Mouse (Mus musculus) hindbrain, embryonic 12.5 days (tissue): ENCODE results near the gene Catsperd. TPM values are rescaled to one million over a fixed set of nuclear protein-coding genes. Genes with fewer than 3 reads are reported as not detected.

Experiments used
- ATAC-seq: fragments of 200-750 bp; cut with Nextera tagmentation; 2 replicates; pipeline ENCODE4 v1.8.0; 2017; ENCODE audit warnings: moderate TSS enrichment; ENCODE audit not compliant: low FRiP score
- H3K27ac ChIP-seq: fragments of 300-500 bp; sonication (generic); 2 replicates; pipeline ENCODE4 v1.5.1; 2016; ENCODE audit warnings: mild to moderate bottlenecking
- H3K27me3 ChIP-seq: fragments of 300-500 bp; sonication (generic); 2 replicates; pipeline ENCODE4 v1.6.1; 2016; ENCODE audit warnings: mild to moderate bottlenecking
- H3K36me3 ChIP-seq: fragments of 300-500 bp; sonication (generic); 2 replicates; pipeline ENCODE4 v1.6.1; 2016; ENCODE audit warnings: mild to moderate bottlenecking
- H3K4me1 ChIP-seq: fragments of 300-500 bp; sonication (generic); 2 replicates; pipeline ENCODE4 v1.6.1; 2016
- H3K4me2 ChIP-seq: fragments of 300-500 bp; sonication (generic); replicated peaks from 2 replicates; pipeline ENCODE4 v1.6.1; 2016; ENCODE audit warnings: mild to moderate bottlenecking
- H3K4me3 ChIP-seq: fragments of 300-500 bp; sonication (generic); 2 replicates; pipeline ENCODE4 v1.5.1; 2016; ENCODE audit warnings: mild to moderate bottlenecking
- H3K9ac ChIP-seq: fragments of 300-500 bp; sonication (generic); 2 replicates; pipeline ENCODE4 v1.6.1; 2016; ENCODE audit warnings: mild to moderate bottlenecking, moderate library complexity
- H3K9me3 ChIP-seq: fragments of 300-500 bp; sonication (generic); replicated peaks from 2 replicates; pipeline ENCODE4 v1.6.1; 2016; ENCODE audit warnings: mild to moderate bottlenecking
- WGBS: fragments of 180-500 bp; shearing (Covaris S2); methylation state at CpG from one replicate; pipeline ENCODE4 v1.1.7; 2016; 5-methylcytosine and 5-hydroxymethylcytosine counted together
- polyA plus RNA-seq: library from polyadenylated mRNA; unstranded; fragments of >200 nt; fragmentation: Nextera tagmentation; extraction: Ambion mirVana; gene quantifications from 2 replicates; pipeline ENCODE4 v1.2.1, GENCODE M21; 2016

Catsperd gene
- polyA plus RNA-seq, 1 experiment from 2014 or later: 0.74 TPM

DNA sequence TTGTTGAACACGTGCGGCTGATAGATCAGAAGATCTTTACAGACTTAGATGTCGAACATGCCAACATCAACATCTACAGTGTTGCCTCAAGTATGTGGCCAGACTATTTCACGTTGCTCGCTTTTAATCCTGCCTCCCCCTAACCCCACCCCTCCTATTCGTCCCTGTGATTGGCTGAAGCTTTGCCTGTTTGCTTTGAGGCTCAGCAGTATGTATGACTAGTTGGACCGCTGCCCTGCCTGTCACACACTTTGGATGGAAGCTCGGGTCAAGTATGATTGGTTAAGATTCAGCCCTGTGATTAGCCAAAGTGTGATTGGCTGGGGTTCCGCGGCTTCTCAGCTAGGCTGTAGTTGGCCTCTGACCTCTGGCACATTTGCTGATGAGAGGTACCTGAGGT lies 23.9 kb downstream of the Catsperd start:
- Histone ChIP-seq H3K9me3 (no peaks in the 10 kb centered on the region), H3K27ac (no peak overlapping the region), H3K4me3 (no peak overlapping the region), H3K4me1 (no peaks in the 10 kb centered on the region), H3K36me3 (no peaks in the 10 kb centered on the region), H3K27me3 (no peaks in the 10 kb centered on the region), H3K9ac (no peak overlapping the region), H3K4me2 (no peak overlapping the region)
- 46% methylated on average over 10 of the region's 10 CpGs for WGBS
- ATAC-seq: no peak

DNA sequence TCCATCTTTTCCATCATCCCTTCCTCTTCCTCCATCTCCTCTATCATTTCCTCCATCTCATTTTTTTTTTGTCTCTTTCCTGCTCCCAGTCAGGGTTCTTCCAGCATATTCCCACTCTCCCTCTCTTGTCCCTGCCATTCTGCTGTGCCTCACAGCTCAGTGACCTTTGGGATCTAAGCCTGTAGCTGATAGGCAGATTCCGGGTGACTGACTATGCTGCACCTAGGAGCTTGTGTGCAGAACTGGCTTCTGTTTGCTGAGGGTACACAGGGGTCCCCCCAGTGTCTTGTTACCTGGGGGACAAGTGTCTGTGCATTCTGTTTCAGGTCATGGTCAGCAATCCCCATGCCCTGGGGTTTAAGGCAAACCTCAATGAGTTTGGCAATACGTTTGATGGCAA lies 26.8 kb downstream of the Catsperd start:
- H3K9me3 ChIP-seq: no peaks in the 10 kb centered on the region
- no peak for ATAC-seq
- no peaks in the 10 kb centered on the region for H3K27me3 ChIP-seq
- H3K4me2 ChIP-seq: no peak overlapping the region
- H3K27ac ChIP-seq: no peak overlapping the region
- 73% methylated on average over 2 of the region's 2 CpGs for WGBS
- no peaks in the 10 kb centered on the region for H3K36me3 ChIP-seq
- H3K4me3 ChIP-seq: no peak overlapping the region
- H3K4me1 ChIP-seq: no peaks in the 10 kb centered on the region
- no peak overlapping the region for H3K9ac ChIP-seq

DNA sequence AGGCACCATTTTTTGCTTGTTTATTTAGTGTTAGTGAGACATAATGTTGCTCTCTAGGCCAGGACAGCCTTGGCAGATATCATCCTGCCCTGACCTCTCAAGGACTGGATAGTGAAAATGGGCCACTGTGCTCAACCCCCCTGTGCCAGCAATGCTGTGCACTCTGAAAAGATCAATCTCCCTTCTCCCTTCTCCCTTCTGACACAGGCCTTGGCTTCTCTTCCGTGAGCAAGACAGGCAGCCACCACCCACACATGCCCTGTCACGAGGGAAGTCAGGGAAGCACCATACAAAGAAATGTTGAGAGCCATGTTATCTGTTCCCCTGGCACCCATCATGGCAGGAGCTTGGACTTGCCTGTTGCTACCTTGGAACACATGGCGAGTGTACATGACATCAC lies 27.4 kb downstream of the Catsperd start:
- 0 out of 2 replicates have a peak, but pooled peaks cover 2% of the 10 kb centered on the region for H3K4me1 ChIP-seq
- no peak overlapping the region for H3K4me2 ChIP-seq

DNA sequence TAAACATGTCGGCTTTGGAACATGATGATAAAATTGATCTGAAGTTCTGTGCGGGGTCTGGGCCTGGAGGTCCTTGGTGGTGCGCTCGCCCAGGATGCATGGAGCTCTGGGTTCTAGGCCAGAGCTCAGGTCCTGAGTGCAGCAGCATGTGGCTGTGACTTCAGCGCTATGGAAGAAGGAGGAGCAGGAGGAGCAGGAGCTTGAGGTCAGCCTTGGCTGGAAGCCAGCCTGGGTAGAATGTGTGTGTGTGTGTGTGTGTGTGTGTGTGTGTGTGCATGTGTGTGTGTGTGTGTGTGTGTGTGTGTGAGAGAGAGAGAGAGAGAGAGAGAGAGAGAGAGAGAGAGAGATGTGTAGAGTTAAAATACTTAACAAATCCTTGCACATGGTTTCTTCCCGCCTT lies 28.2 kb downstream of the Catsperd start:
- 0 out of 2 replicates have a peak, but pooled peaks cover 2% of the 10 kb centered on the region for H3K4me1 ChIP-seq
- H3K4me2 ChIP-seq: no peak overlapping the region
- H3K9me3 ChIP-seq: no peaks in the 10 kb centered on the region
- H3K36me3 ChIP-seq: no peaks in the 10 kb centered on the region
- no peak for ATAC-seq
- no peak overlapping the region for H3K4me3 ChIP-seq
- no peak overlapping the region for H3K27ac ChIP-seq
- no peak overlapping the region for H3K9ac ChIP-seq
- 89% methylated on average over 6 of the region's 6 CpGs for WGBS
- H3K27me3 ChIP-seq: no peaks in the 10 kb centered on the region

More for the DNA sequence above, 27.4 kb downstream of the Catsperd start:
- no peak for ATAC-seq
- no peak overlapping the region for H3K4me3 ChIP-seq
- no peaks in the 10 kb centered on the region for H3K27me3 ChIP-seq
- 87% methylated on average over 3 of the region's 3 CpGs for WGBS
- H3K27ac ChIP-seq: no peak overlapping the region
- H3K36me3 ChIP-seq: no peaks in the 10 kb centered on the region
- no peak overlapping the region for H3K9ac ChIP-seq
- no peaks in the 10 kb centered on the region for H3K9me3 ChIP-seq

DNA sequence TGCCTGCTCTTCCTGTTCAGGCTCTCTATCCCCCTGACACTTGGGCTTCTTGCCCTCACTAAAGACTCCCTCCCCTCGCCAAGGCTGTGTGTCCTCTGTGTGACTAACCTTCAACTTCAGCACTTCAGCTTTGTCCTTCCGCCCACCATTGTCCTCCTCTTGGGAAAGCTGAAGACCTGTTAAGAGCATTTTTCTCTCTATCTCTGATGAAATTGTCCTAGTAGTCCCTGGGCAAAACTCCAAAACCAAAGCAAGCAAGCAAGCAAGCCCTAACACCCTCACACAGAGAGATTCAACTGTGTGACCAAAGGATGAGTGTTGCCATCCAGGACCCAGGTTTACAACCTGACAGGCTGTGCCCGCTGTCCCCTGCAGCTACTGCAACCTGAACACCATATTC lies 35.7 kb downstream of the Catsperd start:
- Histone ChIP-seq H3K4me3 (no peak overlapping the region), H3K9me3 (no peaks in the 10 kb centered on the region), H3K4me2 (peak overlapping the region; percentile 19), H3K9ac (no peak overlapping the region), H3K36me3 (no peaks in the 10 kb centered on the region), H3K27me3 (peaks cover 20% of the 10 kb centered on the region), H3K4me1 (peaks cover 14% of the 10 kb centered on the region), H3K27ac (no peak overlapping the region)
- WGBS: 65% methylated on average over 3 of the region's 3 CpGs
- ATAC-seq: no peak

DNA sequence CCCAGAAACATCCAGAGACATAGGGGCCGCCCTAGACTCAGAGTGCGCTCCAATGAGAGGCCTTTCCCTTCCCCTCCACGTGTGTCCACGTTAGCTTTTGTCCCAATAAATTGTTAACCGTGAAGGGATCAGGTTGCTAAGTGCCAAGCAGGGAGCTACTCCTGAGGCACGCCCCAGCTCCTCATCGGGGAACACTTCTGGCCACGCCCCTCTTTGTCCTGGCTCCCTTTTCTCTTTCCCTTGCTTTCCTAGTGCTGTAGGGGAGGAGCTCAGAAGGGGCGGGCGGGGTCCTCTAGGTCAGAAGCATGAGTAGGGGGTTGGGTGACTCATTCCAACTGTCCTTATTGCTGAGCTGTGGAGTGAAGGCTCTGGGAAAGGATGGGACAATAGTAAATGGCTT lies 36.4 kb downstream of the Catsperd start:
- H3K36me3 ChIP-seq: no peaks in the 10 kb centered on the region
- H3K9me3 ChIP-seq: no peaks in the 10 kb centered on the region
- peak overlapping the region; percentile 19 for H3K4me2 ChIP-seq
- H3K4me3 ChIP-seq: no peak overlapping the region
- ATAC-seq: 0 out of 2 replicates have a peak, but pooled peaks have one; percentile 29
- 2% methylated on average over 10 of the region's 10 CpGs for WGBS
- H3K27ac ChIP-seq: no peak overlapping the region
- H3K27me3 ChIP-seq: peaks cover 20% of the 10 kb centered on the region
- peaks cover 14% of the 10 kb centered on the region for H3K4me1 ChIP-seq
- H3K9ac ChIP-seq: no peak overlapping the region

DNA sequence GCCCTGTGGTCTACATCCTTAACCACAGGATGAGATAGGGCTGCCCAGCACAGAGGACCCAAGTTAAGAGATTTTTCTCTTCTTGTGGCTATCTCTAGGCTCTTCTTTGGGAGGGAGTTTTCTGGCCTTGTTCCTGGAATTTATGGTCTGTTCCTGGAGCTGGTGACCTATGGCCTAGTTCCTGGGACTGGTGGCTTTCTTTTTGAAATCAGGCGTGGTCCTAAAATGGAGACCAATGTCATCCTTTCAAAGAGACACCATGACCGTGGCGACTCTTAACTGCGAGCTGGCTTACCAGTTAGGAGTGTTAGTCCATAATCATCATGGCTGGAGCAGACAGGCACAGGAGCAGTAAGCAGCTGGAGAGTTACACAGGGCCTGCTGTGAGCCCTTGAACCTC lies 38.4 kb downstream of the Catsperd start:
- no peaks in the 10 kb centered on the region for H3K9me3 ChIP-seq
- H3K4me1 ChIP-seq: peaks cover 13% of the 10 kb centered on the region
- no peak overlapping the region for H3K4me3 ChIP-seq
- H3K27me3 ChIP-seq: peaks cover 20% of the 10 kb centered on the region
- no peak overlapping the region for H3K9ac ChIP-seq
- no peaks in the 10 kb centered on the region for H3K36me3 ChIP-seq
- no peak for ATAC-seq
- WGBS: 85% methylated on average over 4 of the region's 4 CpGs
- H3K4me2 ChIP-seq: no peak overlapping the region
- no peak overlapping the region for H3K27ac ChIP-seq

DNA sequence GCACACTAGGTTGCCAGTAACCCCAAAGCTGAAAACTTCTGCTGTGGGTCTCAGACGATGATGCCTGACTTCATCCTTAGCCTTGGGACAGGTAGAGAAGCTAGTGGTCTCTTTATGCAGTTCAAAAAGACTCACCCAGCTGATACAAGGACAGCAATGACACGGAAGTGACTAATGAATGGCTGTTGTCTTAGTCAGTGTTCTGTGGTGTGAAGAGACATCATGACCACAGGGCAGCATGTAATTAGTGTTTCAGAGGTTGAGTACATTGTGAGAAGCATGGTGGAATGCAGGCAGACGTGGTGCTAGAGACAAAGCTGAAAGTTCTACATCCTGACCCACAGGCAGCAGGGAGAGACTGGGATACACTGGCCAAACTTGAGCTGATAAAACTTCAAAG lies 39.6 kb downstream of the Catsperd start:
- H3K9ac ChIP-seq: no peak overlapping the region
- 75% methylated on average over 3 of the region's 3 CpGs for WGBS
- H3K36me3 ChIP-seq: no peaks in the 10 kb centered on the region

DNA sequence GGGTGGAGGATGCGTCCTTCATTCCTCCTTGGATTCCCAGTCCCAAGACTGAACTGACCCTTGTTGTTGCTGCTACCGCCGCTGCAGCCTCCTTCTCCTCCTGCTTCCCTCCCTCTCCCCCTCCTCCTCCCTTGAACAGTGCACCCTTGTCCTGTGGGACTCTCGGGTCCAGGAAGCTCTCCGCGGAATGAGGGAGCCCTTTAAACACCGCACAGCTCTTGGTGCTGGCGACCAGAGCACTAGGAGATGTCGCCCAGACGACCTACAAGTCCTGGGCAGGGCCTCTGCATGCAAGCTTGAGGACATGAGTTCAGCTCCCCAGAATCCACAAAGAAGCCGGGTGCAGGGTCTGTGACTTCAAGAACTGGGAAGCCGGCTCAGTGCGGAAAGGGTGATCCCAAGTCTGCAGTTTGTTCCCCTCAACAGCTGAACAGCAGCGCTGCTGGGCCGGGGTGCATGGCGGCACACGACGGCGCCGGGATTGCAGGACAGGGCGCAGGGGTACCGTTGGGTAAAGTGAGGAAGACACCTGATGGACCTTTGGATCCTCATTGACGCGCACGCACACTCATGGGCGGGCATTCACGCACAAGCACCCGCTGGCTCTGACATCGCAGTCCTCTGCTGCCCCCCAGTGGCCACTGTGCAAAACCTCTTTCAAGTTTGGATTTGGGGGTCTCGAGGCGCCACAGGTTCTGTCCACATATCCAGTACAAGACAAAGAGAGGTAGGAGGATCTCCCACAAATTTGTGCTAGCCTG lies 40.6 kb downstream of the Catsperd start:
- no peak for ATAC-seq
- H3K27me3 ChIP-seq: peaks cover 20% of the 10 kb centered on the region

More for the DNA sequence above, 39.6 kb downstream of the Catsperd start:
- H3K4me1 ChIP-seq: peaks cover 16% of the 10 kb centered on the region
- H3K4me2 ChIP-seq: no peak overlapping the region
- H3K27ac ChIP-seq: no peak overlapping the region
- H3K9me3 ChIP-seq: no peaks in the 10 kb centered on the region
- peaks cover 20% of the 10 kb centered on the region for H3K27me3 ChIP-seq
- no peak overlapping the region for H3K4me3 ChIP-seq
- no peak for ATAC-seq

DNA sequence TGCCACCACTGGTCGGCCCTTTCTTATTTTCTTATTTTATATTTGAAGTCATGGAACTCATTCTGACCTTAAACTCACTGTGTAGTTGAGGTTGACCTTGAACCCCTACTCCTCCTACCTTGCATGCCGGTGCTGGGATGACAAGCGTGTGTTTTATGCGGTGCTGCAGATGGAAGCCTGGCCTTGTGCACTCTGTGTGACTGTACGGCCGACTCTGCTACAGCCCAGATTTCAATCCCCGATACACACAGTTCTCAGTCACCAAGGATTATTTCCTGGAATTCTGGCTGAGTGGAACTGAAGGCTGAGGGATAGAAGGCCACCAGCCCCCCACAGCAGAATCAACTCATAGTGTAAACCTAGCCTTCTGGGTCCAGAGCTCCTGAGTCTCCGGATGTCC lies 41.8 kb downstream of the Catsperd start:
- no peak overlapping the region for H3K27ac ChIP-seq
- no peak for ATAC-seq
- 85% methylated on average over 8 of the region's 8 CpGs for WGBS
- no peak overlapping the region for H3K4me2 ChIP-seq
- no peaks in the 10 kb centered on the region for H3K9me3 ChIP-seq
- H3K4me3 ChIP-seq: no peak overlapping the region
- no peak overlapping the region for H3K9ac ChIP-seq
- peaks cover 17% of the 10 kb centered on the region for H3K4me1 ChIP-seq
- no peaks in the 10 kb centered on the region for H3K36me3 ChIP-seq
- peaks cover 20% of the 10 kb centered on the region for H3K27me3 ChIP-seq

More for the DNA sequence above, 40.6 kb downstream of the Catsperd start:
- no peaks in the 10 kb centered on the region for H3K9me3 ChIP-seq
- H3K27ac ChIP-seq: no peak overlapping the region
- H3K4me1 ChIP-seq: peaks cover 16% of the 10 kb centered on the region
- H3K4me2 ChIP-seq: peak overlapping the region; percentile 63
- WGBS: 5% methylated on average over 31 of the region's 31 CpGs
- H3K4me3 ChIP-seq: peak overlapping the region; percentile 32
- peak overlapping the region; percentile 36 for H3K9ac ChIP-seq
- no peaks in the 10 kb centered on the region for H3K36me3 ChIP-seq

DNA sequence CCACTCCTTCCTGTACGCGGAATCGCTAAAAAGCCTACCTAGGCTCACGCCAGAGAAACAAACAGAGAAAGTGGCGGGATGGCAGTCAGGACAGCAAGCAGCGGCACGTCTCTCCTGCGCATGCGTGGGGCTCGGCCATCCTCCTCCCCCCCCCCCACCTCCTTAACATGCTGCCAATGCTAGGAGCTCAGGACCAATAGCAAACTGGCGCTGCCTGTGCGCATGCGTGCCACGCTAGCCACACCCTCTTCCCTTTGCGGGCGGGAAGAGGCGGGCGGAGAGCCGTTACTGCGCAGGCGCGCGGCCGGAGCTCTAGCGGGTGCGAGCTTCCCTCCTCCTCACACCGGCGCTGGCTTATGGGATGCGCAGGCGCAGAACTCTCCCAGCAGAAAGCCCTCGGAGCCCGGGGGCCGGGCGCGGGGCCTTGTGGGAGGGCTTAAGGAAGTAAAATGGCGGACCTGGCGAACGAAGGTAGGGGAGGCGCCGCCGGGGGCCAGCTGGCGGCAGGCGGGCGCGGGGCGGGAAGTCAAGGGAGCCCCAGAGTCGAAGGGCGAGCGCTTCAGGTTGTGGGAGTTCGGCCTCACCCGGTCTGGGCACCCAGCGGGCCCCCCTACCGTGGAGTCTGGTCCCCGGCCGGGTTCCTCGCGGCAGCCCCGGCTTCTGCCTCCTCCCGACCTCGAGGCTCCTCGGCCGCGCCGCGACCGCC lies 45.2 kb downstream of the Catsperd start, which contains the start of gene Ranbp3:
Gene Ranbp3, plus strand, starts transcription at position 354 of the 706 bp plus-strand sequence.
- under 1% methylated on average over 42 of the region's 66 CpGs for WGBS

DNA sequence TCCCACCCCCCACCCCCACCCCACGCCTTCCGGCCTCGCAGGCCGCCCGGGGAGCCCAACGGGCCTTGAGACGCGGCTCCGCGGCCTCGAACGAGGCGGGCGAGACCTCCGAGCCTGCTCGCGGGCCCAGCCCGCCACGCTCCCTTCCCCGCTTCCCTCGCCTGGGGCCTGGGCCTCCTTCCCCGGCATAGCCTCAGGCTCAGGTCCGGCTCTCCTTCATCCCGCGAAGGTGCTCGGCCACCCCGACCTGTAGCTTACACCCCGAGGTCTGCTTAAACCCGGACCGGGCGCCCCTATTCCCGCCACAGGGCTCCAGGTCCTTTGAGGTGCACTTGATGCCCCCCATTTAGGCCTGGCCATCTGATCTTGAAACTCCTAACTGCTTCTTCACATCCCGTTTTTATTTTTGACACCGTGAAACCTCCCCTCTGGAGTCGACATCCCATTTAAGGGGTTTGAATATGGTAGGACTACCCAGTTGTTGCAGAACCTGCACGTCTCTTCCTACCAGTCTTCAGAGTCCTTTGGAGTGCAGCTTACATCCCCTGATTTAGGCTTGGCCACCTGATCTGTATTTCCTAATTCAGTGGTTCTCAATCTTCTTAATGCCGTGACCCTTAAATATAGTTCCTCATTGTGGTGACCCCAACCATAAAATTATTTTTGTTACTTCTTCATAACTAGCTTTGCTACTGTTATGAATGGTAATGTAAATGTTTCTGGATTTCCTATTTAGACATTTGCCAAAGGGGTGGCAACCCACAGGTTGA lies 45.9 kb downstream of the Catsperd start:
- no peaks in the 10 kb centered on the region for H3K9me3 ChIP-seq
- H3K27ac ChIP-seq: peak overlapping the region; percentile 82
- peaks cover 20% of the 10 kb centered on the region for H3K36me3 ChIP-seq
- peak overlapping the region; percentile 96 for H3K9ac ChIP-seq
- H3K27me3 ChIP-seq: no peaks in the 10 kb centered on the region
- peak overlapping the region; percentile 77 for H3K4me2 ChIP-seq
- H3K4me1 ChIP-seq: peaks cover 31% of the 10 kb centered on the region
- peak overlapping the region; percentile 97 for H3K4me3 ChIP-seq
- WGBS: 2% methylated on average over 33 of the region's 37 CpGs
- peak; percentile 41 for ATAC-seq

More for the DNA sequence above, 45.2 kb downstream of the Catsperd start, which contains the start of gene Ranbp3:
- H3K9me3 ChIP-seq: no peaks in the 10 kb centered on the region
- peak within 1 kb of the TSS; percentile 87 for H3K27ac ChIP-seq
- H3K4me2 ChIP-seq: peak within 1 kb of the TSS; percentile 77
- peak; percentile 92 for ATAC-seq
- peak within 1 kb of the TSS; percentile 97 for H3K4me3 ChIP-seq
- peaks cover 20% of the 10 kb centered on the region for H3K36me3 ChIP-seq
- peaks cover 35% of the 10 kb centered on the region for H3K4me1 ChIP-seq
- peaks cover 6% of the 10 kb centered on the region for H3K27me3 ChIP-seq
- H3K9ac ChIP-seq: peak within 1 kb of the TSS; percentile 96
